Mouse (Mus musculus) E14TG2a.4 (cell line): Measurements from ENCODE around the gene Fn1.

ENCODE experiments used
- CTCF ChIP-seq: conservative IDR thresholded peaks from 2 replicates; pipeline ENCODE4 v1.5.1; 2014; ENCODE audit warnings: low read length
- NANOG ChIP-seq: IDR thresholded peaks from 2 replicates; pipeline ENCODE4 v1.6.1; 2014; ENCODE audit warnings: borderline replicate concordance, low read length, mixed read lengths
- POU5F1 ChIP-seq: IDR thresholded peaks from 2 replicates; pipeline ENCODE4 v1.6.1; 2014; ENCODE audit warnings: low read length, borderline replicate concordance

DNA sequence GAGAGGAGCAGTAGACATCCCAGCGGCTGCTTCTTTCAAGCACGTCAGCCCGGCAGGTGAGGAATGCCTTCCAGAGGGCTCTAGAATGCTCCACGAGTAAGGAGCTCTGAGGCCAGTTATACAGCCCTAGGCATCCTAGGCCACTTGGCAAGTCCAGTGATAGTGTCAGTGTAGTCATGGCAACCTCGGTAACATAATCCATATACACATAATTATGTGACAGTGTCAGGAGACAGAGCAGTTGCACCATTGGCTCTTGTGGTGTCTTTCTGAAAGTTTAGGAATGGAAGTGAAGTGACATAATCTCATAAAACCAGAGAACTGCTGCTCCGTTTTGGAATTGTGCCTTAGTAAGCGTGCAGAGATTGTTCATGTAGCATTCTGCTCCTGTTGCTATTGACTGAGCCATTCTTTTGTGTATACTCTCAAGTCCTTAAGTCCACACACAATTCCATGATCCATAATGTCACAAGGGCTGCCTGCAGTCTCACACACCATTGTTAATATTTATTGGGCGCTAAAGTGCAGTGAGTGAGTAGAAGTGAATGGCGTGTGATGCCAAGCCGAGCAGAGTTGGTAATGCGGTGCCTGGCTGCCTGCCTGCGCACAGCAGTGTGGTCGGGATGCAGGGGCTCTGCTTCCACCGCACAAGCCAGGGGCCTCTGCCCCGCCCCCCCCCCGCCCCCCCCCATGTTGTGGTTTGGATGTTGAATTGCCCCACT is 85.0 kb downstream of the Fn1 start:
- no peak for TF ChIP-seq CTCF
- no peak for TF ChIP-seq POU5F1
- TF ChIP-seq NANOG = no peak
